Mouse (Mus musculus) natural killer cell, adult 2 months (primary cell): Measurements from ENCODE around the gene Pak2.
A peak's percentile ranks its signal among the peaks of the same experiment; 100 is the strongest.
"Not testable (repeated sequence)": the region's sequence is repeated elsewhere in the genome, so short reads cannot be mapped to it uniquely, and the experiment has no call there.

Experiments used
- DNase-seq, 2 experiments: peaks; one replicate each; pipeline ENCODE4 v3.0.0; 2022; ENCODE audit warnings: low spot score in 2 of 2

Gene Pak2

DNA sequence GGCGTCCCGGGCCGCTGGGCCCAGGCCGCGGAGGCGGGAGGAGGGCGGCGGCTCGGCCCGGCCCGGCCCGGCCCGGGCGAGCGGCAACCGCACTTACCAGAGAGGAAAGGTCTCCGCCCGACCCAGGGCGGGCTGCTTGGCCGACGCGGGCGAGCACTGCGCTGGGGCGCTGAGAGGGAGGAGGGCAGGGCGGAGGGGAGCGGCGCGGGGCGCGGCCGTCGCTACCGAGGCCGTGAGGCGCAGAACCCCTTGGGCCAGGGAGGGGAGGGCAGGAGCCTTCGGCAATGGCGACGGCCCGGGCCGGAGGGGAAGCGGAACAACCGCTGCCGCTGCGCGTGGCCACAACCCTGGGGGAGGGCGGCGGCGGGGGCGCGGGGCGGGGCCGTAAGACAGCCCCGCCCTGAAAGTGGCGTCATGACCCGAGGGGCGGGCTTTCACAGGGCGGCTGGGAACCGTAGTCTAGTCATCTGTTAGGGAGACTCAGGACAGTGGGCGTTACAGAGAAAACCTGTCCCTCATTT is at the start of gene Pak2:
Pak2 (minus strand) TSS at position 352 of the 521 bp plus-strand sequence.
- DNase-seq: peak; percentile 86 to 89

DNA sequence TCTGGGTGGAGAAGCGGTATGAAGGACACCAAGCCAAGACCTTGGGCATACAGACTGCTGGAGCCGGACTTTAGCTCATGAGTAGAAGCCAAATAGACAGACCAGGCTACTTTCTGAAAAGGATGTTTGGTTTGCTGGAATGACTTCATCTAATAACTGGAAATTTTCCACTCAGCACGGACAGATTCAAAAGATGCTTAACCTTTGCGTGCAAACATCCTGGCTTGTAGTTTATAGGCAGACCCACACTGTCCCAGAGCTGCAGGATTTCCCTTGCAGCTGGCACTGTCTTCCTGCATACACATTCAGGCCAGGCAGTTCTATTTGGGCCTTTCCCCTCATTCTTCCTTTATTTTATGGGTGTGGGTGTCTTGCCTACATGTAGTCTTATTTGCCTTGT is 47.9 kb upstream of the Pak2 start:
- no peak for DNase-seq

DNA sequence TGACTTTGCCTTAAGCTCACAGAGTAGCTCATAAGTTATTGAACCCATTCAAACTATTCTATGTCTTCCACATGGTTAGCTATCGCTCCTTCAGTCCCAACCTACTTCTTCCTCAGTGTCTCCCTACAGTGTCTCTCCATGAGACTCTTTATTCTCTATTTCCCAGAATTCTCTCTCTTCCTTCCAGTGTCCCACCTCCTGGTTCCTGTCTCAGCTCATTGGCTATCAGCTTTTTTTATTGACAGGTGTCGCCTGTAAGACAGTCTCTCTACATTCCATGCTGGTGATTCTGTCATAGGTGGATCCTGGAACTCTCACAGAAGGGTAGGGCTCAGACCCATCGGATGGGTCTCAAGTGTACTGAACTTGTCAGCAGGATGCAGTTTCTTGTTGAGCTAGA is 46.2 kb upstream of the Pak2 start:
- no peak for DNase-seq

DNA sequence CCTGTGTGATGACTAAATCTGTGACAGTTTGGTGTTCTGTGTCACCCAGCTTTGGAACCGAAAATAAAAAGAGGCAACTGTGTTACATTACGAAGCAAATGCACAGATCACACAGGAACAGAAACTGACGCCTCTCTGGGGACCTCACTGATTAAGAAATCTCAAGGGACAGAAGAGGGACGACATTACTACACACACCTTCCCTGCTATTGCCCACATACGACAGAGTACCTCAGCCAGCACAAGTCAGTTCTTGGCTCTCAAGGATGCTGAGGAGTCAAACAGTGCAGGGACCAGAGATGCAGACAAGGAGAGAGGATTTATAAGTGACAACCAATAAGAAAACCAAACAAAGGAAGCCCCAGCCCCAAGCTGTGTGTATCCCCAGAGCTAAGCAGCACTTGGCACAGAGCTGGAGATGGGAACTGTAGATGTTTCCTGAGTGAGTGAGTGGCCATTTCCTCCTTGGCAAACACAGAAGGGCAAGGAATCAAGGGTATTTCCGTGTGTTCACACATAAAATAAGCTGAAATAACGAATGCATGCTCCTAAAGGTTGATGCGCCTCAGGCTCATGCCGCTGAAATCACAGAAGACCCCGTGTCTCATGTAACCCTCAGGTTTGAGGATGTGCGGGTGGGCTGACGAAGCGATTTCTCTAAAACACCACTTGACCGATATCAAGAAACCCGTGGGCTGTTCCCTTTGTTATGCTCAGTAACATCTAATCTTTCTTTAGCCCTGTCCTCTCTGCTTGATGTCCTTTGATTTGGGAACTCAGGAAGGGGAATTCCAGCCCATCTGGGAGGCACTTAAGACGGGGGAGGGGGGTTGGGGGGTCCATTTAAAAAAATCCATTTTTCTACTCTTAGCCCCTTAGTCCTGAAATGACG is 45.5 kb upstream of the Pak2 start:
- DNase-seq: peak; percentile 38 to 80

DNA sequence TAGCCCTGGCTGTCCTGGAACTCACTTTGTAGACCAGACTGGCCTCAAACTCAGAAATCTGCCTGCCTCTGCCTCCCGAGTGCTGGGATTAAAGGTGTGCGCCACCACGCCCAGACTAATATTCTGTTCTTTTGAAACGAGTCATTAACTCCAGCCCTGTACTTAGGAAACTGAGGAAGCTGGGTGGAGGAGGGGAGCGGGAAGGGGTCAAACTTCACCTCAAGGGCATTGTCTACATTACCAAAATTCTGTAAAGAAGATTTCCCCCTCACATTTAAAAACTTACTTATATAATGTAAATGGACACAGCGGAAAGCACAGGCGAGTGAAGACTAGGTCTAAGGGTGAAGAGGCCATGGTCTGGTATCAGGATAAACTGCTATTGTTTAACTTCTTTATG is 44.9 kb upstream of the Pak2 start:
- no peak for DNase-seq

DNA sequence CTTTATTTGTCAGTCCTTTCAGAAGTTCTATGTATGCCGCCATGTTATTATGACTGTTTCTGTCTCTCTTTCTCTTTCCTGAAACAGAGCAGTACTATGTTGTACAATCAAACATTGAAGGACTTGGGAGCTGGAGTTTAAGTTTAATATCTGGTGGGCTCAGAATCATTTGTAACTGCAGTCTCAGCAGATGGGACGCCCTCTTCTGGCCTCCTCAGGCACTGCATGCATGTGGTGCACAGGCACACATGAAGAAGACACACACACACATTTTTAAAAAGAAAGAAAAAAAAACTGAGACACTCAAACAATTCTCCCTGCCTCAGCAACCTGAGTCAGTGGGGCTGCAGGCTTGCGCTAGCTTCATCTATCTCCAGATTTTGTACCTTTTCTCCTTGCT is 41.3 kb upstream of the Pak2 start:
- no peak for DNase-seq

DNA sequence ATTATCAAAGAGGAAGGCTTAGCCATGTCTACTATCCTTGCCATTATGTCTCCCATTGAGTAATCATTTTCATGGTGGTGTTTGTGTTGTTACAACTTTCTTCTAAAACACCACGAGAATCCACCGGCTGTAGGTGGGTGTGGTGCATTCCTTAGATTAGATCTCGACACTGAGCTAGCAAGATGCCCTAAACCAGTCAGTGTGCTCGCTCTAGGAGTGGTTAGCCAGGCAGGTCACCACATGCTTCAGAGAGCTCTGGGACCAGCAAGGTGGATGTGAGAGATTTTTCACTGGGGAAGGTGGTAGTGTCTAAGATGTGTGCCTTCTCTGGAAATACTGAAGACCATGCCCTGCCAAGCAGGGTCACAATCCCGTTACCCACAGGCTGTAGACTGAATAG is 37.0 kb upstream of the Pak2 start:
- no peak for DNase-seq

DNA sequence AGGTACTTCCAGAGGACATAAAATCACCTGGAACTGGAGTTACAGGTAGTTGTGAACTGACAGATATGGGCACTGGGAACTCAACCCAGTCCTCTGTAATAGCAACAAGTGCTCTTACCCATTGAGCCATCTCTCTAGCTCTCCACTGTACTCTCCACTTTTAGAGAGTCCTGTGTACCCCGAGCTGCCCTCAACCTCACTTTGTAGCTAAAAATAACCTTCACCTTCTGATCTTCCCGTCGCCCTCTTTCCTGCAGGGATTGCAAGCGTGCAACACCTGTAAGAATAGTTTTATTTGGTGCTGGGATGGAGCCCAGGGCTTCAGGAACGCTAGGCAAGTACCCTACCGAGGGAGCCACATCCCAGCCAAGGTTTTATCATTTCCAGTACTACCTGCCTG is 36.6 kb upstream of the Pak2 start:
- DNase-seq: no peak

DNA sequence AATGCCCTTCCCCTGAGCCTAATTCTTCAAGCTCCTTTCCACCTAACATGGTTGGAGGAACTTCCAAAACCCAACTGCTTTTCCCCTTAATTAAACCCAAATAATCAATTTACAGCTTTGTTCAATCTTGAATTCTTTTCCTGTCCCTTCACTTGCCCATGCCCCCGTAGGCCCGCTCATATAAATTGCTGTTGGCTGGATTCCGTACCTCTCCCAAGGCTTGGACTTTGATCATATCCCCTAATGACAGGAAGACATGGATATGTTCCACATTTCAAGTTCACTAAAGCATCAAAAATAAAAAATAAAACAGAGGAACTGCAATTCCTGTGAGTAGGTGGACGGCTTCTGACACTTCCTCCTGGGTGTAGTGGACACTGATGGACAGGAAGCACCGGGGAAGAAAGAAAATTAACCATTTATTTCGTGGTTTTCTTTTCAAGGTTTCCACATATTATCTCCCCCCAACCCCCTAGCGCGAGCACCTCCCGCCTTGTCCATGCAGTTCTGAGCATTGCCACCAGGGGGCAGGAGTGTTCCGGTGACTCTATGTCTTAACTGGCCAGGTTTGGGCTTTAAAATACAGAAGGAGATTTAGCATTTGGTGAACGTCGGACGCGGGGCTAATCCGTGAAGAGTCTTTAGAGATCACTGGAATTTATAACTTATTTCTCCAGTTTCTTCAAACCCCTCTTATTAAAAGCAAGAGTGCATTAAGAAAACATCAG is 36.0 kb upstream of the Pak2 start:
- DNase-seq: peak; percentile 79 to 87

DNA sequence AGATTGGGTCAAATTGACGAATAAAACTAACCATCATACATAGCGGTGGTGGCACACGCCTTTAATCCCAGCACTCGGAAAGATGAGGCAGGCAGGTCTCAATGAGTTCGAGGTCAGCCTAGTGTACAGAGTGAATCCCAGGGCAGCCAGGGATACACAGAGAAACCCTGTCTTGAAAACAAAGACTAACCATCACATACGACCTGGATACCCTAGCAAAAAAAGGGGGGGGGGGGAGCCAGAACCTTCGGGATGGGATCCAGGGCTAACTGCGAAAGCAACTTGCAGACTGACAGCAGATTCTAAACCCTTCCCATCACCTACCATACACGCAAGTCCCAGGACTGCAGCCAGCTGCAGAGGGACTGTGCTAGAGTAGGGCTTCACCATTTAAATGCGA is 35.3 kb upstream of the Pak2 start:
- DNase-seq: no peak

DNA sequence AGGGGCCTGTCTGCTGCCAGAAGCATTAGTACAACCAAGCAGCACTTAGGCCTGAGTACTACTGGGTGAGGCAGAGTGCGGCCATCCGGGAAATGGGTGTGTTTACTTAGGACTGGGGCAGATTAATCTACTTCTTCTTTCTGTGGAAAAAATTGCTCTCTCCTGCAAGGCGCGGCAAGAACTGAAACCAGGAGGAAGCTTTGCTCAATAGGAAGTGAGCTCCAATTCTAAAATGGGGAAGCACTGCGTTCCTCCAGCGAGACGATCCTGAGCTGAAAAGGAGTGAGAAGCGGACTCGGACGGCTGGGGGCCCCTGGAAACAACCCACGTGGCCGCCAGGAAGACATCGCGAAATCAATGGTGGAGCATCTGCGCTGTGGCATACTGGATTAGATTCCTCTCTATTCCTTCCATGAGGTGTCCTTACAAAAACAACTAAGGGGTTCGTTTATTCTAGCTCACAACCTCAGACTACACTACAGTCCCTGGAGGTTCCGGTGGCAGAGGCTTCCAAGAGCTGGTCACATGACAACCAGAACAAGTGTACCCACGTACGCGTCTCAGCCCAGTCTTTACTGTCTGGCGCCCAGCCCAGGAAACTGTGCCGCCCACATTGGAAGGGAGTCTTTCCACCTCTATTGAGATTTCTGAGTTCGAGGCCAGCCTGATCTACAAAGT is 34.5 kb upstream of the Pak2 start:
- peak; percentile 56 to 72 for DNase-seq

DNA sequence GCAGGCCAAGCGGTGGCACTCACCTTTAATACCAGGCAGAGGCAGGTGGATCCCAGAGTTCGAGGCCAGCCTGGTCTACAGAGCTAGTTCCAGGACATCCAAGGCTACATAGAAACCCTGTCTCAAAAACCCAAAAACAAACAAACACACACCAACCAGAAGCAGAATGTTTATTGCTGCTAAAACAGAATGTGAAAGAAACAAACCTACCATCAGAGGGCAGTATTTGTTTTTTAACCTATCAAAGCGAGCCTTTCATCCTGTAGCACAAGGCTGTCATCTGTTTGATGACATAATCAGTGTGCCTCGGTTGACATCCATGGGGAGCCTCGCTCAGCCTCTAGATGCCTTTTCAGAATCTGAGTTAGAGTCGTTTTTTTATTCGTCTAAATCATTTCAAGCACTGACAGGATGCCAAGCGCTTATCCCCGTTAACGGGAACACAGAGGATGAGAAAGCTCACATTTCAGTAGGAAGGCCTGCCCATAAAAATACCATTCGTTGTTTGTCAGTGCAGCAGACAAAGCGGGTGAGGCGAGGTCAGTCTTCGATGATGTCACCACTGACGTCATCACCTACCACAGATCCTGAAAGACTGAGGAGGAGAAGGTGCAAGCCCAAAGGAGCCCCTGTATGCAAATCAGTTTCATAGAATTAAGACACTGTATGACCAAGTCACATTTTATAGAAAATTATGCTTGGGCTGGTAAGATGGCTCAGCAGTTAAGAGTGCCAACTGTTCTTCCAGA is 32.0 kb upstream of the Pak2 start:
- peak in 1 of 2 experiments; percentile 31 for DNase-seq

DNA sequence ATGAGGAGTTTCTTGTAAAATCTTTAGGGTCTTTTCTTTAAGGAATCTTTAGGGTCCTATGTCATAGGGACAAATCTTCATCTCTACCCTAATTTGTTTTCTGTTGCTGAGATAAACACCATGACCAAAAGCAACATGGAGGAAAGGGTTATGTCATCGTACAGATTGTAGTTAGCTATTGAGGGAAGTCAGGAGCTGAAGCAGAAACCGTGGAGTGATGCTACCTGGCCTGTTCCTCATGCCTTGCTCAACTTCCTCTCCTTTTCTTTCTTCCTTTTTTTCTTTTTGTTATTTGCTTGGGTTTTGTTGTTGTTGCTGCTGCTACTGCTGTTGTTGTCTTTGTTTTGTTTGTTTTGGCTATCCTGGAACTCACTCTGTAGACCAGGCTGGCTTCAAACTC is 29.4 kb upstream of the Pak2 start:
- no peak for DNase-seq

DNA sequence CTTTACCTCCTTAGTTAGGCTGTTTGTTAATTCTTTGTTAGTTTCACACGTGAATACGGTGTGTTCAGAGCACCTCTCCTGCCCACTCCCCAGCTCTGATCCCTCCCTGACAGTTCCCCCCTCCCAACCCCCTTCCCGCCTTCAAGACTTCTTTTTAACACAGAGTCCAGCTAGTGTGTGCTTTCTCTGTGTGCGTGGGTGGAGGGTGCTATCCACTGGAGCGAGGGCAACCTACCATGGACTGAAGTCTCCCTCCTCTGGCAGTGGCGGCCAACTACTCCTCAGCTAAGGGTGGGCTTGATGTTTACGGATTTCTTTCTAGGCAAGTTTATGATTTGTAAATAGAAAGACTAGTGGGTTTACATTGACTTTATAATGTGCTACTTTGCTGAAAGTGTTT is 29.0 kb upstream of the Pak2 start:
- peak; percentile 57 to 59 for DNase-seq

DNA sequence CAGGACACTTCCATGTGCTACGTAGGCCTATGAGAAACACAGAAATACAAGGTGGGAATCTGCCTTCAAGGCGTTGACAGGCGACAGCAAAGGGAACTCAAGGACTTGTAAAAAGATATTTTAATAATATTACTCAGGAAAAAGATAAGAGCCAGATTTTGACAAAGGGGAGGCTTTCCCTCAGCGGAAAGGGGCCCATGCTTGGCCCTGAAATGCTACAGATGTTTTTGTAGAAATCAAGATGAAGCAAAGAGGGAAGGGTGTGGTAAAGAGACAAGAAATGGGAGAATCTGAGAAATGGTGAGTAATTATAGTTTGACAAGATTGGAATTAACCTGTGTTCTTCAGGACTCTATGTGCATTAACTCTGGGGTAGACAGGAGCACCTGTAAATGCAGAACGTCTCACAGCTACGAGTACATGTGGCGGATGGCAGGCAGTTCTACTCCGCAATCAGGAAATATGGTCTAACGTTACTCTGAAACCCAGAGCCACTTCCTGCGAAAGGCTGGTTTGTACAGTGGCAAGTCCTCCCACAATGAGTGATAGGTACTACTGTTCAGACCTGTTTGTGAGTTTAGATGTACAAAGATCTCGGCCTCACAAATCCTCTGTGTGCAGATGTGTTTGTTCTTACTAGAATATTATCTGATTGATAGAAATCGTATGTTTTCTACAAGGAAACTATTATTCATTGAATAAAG is 28.4 kb upstream of the Pak2 start:
- peak; percentile 56 to 74 for DNase-seq

DNA sequence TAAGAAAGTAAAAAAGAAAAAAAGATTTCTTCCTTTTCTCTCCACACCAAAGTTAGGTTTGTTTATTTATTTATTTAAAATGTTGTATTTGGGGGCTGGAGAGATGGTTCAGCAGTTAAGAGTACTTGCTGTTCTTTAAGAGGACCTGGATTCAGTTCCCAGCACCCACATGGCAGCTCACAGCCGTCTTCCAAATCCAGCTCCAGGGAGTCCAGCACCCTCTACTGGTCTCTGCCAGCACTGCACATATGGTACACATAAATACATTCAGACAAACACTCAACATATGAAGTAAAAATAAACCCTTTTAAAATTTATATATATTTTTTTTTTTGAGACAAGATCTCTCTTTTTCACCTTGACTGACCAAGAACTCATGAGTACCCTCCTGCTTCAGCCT is 26.6 kb upstream of the Pak2 start:
- DNase-seq: peak in 1 of 2 experiments; percentile 16

DNA sequence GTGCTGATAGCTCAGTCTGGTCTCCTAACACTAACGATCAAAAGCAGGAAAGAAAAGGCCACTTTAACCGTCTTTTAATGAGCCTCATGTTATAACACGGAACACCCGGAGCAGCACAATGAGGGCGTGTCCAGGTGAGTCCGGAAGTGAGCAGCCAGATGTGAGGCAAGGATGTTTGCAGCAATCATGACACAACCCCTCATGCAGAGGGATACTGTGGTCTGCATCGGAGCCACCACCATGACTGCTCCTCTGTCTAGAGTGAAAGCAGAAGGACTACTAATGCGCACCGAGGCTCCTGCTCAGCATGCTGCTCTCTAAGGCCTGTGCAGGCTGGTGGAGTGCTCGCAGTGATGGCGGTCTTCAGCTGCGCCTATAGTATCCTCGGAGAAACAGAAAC is 23.2 kb upstream of the Pak2 start:
- DNase-seq: no peak

DNA sequence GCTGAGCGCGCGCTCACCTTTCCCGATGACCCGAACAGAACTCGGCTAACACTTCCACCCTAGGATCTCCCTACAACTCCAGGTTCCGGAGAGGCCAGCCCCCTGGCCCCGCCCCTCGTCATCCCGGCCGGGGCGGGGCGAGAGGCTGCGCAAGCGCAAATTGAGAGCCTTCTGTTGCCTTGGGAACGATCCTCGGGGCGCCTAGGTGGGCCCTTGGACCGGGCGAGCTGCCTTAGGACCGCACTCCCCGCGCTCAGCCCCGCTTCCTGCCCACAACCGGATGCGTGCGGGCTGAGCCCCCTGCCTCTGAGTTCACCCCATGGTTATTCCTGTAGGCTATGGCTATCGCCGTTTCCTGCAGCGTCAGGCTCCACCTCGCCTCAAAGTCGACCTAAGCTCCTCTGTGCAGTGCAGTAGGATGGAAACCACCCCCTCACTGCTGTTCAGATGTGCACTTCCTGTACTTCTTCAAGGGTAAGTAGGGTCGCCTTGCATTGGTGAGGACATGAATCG is 20.6 kb upstream of the Pak2 start, which contains the start of the genes Pigx and Cep19:
Pigx (minus strand) TSS at position 103 of the 513 bp plus-strand sequence.
Cep19 (plus strand) TSS at position 163 of the 513 bp plus-strand sequence.
- DNase-seq: peak; percentile 76 to 79

DNA sequence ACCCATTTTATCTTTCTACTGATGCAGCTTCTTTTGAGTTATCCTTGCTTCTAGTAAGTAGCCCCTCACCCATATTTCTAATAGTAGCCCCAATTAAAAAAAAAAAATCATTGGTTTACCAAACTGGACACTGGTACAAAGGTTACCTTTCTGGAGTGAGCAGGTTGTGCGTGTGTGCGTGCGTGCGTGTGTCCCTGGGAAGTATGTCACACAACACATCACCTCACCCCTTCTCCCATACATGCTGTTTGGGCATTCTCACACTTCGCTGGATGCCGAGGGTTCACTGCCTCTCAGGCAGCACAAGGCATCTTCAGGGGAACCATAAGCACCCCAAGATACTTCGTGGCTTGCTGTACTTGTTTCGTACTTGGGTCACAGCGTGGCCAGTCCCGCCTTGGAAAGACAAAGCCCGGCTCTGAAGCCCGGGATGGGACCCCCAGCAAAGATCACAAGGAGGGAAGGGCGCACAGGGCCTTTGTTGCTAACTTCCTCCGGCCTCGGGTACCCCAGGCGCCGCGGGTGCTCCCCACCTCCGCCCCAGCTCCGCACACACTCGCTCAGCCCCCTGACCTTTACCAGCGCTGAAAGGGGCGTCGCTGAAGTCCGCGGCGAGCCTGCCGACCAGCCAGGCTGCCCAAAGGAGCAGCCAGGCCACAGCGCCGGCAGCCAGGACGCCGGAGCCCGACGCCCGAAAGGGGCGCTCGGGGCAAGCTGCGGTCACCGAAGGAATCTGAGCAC is 19.9 kb upstream of the Pak2 start:
- DNase-seq: no peak

DNA sequence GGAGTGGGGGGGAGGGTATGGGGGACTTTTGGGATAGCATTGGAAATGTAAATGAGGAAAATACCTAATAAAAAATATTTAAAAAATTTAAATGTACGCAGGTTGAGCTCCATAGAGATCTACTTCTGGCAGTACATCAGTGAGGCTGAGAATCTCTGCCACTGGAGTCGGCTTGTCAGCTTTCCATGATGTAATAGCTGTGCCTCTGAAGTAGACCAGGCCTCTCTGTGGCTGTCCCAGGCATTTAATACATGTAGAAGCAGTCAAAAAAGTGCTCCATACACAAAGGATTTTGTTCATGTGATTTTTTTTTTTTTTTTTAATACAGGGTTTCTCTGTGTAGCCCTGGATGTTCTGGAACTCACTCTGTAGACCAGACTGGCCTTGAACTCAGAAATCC is 18.6 kb upstream of the Pak2 start:
- DNase-seq: not testable (repeated sequence)
